Mouse (Mus musculus): ENCODE measurements around the gene Sesn3. TPM values are rescaled to one million over a fixed set of nuclear protein-coding genes. Genes with fewer than 3 reads are reported as not detected.

The Sesn3 gene
- total and polyA plus RNA-seq, 3 experiments: 3.9 to 14.3 (median 4.6) TPM

- TF ChIP-seq BHLHE40 (IDR thresholded peaks at IDR 0.05; ENCODE audit: low read depth, low read length): no peak
- TF ChIP-seq CHD2 (IDR thresholded peaks at IDR 0.05; ENCODE audit: low read length): no peak
- no peak for TF ChIP-seq TBP (conservative IDR thresholded peaks at IDR 0.05; ENCODE audit: low read depth, low read length)
- TF ChIP-seq MAFK (IDR thresholded peaks at IDR 0.05; ENCODE audit: insufficient replicate concordance, low read length): no peak
Observed at GRCm38 (mm10) chr9:14297204-14297603, 22.3 kb downstream of the Sesn3 start (continued).

- Histone ChIP-seq H3K27me3 (replicated peaks) (no peaks in the 10 kb centered on the region), H3K9ac (ENCODE audit: insufficient read depth, low read depth) (no peak overlapping the region), H3K79me2 (replicated peaks; ENCODE audit: control insufficient read depth, extremely low read depth, insufficient read depth, poor library complexity, severe bottlenecking) (no peaks in the 10 kb centered on the region), H3K4me2 (ENCODE audit: insufficient read depth, low read depth, poor library complexity, severe bottlenecking) (no peak overlapping the region), H3K36me3 (replicated peaks in 1 of 2; ENCODE audit: control insufficient read depth in 1 of 2, insufficient read depth in 1 of 2, low read length in 1 of 2) (peaks cover 0 to 8% of the 10 kb centered on the region in 2 experiments), H3K27ac (ENCODE audit: insufficient read depth, low read depth) (no peak overlapping the region), H3K4me1 (ENCODE audit: control insufficient read depth in 1 of 2, insufficient read depth in 2 of 2) (peaks cover 0 to 5% of the 10 kb centered on the region in 2 experiments; a peak in 2 of 4 replicates), H3K4me3 (replicated peaks in 1 of 3; ENCODE audit: low read depth in 2 of 3, low read length in 2 of 3, poor library complexity in 1 of 3) (no peak overlapping the region), H3K9me3 (replicated peaks; ENCODE audit: low read length) (no peaks in the 10 kb centered on the region)
- dilution Hi-C loops (cut with MboI; ENCODE audit: extremely low pct_ligation_motif_present, extremely low pct_unique_long_range_greater_than_20kb, low sequenced_read_pairs): no loop called here
- TF ChIP-seq CHD1 (IDR thresholded peaks at IDR 0.05; ENCODE audit: low read depth, low read length) (no peak), ZC3H11A (IDR thresholded peaks at IDR 0.05; ENCODE audit: low read depth, low read length) (no peak), PAX5 (IDR thresholded peaks at IDR 0.05; ENCODE audit: low read length) (no peak), CHD2 (IDR thresholded peaks at IDR 0.05; ENCODE audit: low read length) (no peak), GABPA (IDR thresholded peaks at IDR 0.05; ENCODE audit: insufficient replicate concordance, low read depth, low read length) (no peak), EP300 (IDR thresholded peaks at IDR 0.05; ENCODE audit: low read length) (no peak), USF1 (IDR thresholded peaks at IDR 0.05; ENCODE audit: low read depth, low read length) (no peak), ZNF384 (IDR thresholded peaks at IDR 0.05; ENCODE audit: low read depth, low read length) (no peak), CTCF (conservative IDR thresholded peaks at IDR 0.05 in 1 of 2, IDR thresholded peaks at IDR 0.05 in 1 of 2; ENCODE audit: low read depth in 2 of 2, low read length in 2 of 2) (no peak)
- in situ Hi-C loops (cut with MboI; ENCODE audit: low pct_ligation_motif_present, low pct_unique_long_range_greater_than_20kb, low sequenced_read_pairs): no loop called here
- DNase-seq (ENCODE audit: extremely low read depth): no peak
Observed at GRCm38 (mm10) chr9:14299819-14300218, 25.0 kb downstream of the Sesn3 start.

- H3K27ac ChIP-seq (ENCODE audit: insufficient read depth, low read depth): no peak overlapping the region
- in situ Hi-C loops (cut with MboI; ENCODE audit: low pct_ligation_motif_present, low pct_unique_long_range_greater_than_20kb, low sequenced_read_pairs) (no loop called here), dilution Hi-C loops (cut with MboI; ENCODE audit: extremely low pct_ligation_motif_present, extremely low pct_unique_long_range_greater_than_20kb, low sequenced_read_pairs) (no loop called here)
- TF ChIP-seq NELFE (IDR thresholded peaks at IDR 0.05; ENCODE audit: low read depth, low read length): no peak
- TF ChIP-seq HCFC1 (IDR thresholded peaks at IDR 0.05; ENCODE audit: low read depth, low read length): no peak
- no peak for TF ChIP-seq JUND (conservative IDR thresholded peaks at IDR 0.05; ENCODE audit: low read depth, low read length)
- no peak for TF ChIP-seq USF2 (conservative IDR thresholded peaks at IDR 0.05; ENCODE audit: low read depth, low read length)
- TF ChIP-seq POLR2A (IDR thresholded peaks at IDR 0.05; ENCODE audit: low read depth, low read length): no peak
- TF ChIP-seq ETS1 (conservative IDR thresholded peaks at IDR 0.05; ENCODE audit: low read depth, low read length): no peak
- TF ChIP-seq PAX5 (IDR thresholded peaks at IDR 0.05; ENCODE audit: low read length): no peak
- no peak for TF ChIP-seq MAFK (IDR thresholded peaks at IDR 0.05; ENCODE audit: insufficient replicate concordance, low read length)
- no peak for TF ChIP-seq MEF2A (IDR thresholded peaks at IDR 0.05; ENCODE audit: borderline replicate concordance, low read depth, low read length)
- no peak for TF ChIP-seq MAZ (IDR thresholded peaks at IDR 0.05; ENCODE audit: low read depth, low read length)
- TF ChIP-seq RAD21 (IDR thresholded peaks at IDR 0.05; ENCODE audit: low read depth, low read length): no peak
- no peak for TF ChIP-seq CTCF (conservative IDR thresholded peaks at IDR 0.05 in 1 of 2, IDR thresholded peaks at IDR 0.05 in 1 of 2; ENCODE audit: low read depth in 2 of 2, low read length in 2 of 2)
- H3K79me2 ChIP-seq (replicated peaks; ENCODE audit: control insufficient read depth, extremely low read depth, insufficient read depth, poor library complexity, severe bottlenecking): no peaks in the 10 kb centered on the region
- no peak for DNase-seq (ENCODE audit: extremely low read depth)
- H3K27me3 ChIP-seq (replicated peaks): no peaks in the 10 kb centered on the region
- H3K4me2 ChIP-seq (ENCODE audit: insufficient read depth, low read depth, poor library complexity, severe bottlenecking): no peak overlapping the region
- H3K4me1 ChIP-seq (ENCODE audit: control insufficient read depth in 1 of 2, insufficient read depth in 2 of 2): peaks cover 0 to 5% of the 10 kb centered on the region in 2 experiments; a peak in 2 of 4 replicates
- H3K4me3 ChIP-seq (replicated peaks in 1 of 3; ENCODE audit: low read depth in 2 of 3, low read length in 2 of 3, poor library complexity in 1 of 3): no peak overlapping the region
- no peak overlapping the region for H3K9ac ChIP-seq (ENCODE audit: insufficient read depth, low read depth)
- no peaks in the 10 kb centered on the region for H3K9me3 ChIP-seq (replicated peaks; ENCODE audit: low read length)
- peaks cover 0 to 8% of the 10 kb centered on the region in 2 experiments for H3K36me3 ChIP-seq (replicated peaks in 1 of 2; ENCODE audit: control insufficient read depth in 1 of 2, insufficient read depth in 1 of 2, low read length in 1 of 2)
Observed at GRCm38 (mm10) chr9:14300795-14301194, 25.9 kb downstream of the Sesn3 start.

Measured in CH12.LX (cell line).